Mouse (Mus musculus) C2C12 (cell line): ENCODE results near the gene Slc4a7.

ENCODE experiments used
- CEBPB ChIP-seq: IDR thresholded peaks from one replicate; pipeline ENCODE4 v1.6.1; 2011; ENCODE audit warnings: low read depth, mild to moderate bottlenecking, control low read depth, moderate library complexity
- CTCF ChIP-seq: IDR thresholded peaks from one replicate; pipeline ENCODE4 v1.5.1; 2011; ENCODE audit not compliant: control insufficient read depth, insufficient read depth, insufficient read length
- FOSL1 ChIP-seq: IDR thresholded peaks from one replicate; pipeline ENCODE4 v1.8.0; 2011; ENCODE audit warnings: mild to moderate bottlenecking, low read length; ENCODE audit not compliant: poor library complexity, insufficient read depth, severe bottlenecking
- MAX ChIP-seq: IDR thresholded peaks from one replicate; pipeline ENCODE4 v1.6.1; 2011; ENCODE audit warnings: mild to moderate bottlenecking, control low read depth
- USF1 ChIP-seq: IDR thresholded peaks from one replicate; pipeline ENCODE4 v1.6.1; 2011; ENCODE audit warnings: low read depth, mild to moderate bottlenecking, control low read depth, moderate library complexity

DNA sequence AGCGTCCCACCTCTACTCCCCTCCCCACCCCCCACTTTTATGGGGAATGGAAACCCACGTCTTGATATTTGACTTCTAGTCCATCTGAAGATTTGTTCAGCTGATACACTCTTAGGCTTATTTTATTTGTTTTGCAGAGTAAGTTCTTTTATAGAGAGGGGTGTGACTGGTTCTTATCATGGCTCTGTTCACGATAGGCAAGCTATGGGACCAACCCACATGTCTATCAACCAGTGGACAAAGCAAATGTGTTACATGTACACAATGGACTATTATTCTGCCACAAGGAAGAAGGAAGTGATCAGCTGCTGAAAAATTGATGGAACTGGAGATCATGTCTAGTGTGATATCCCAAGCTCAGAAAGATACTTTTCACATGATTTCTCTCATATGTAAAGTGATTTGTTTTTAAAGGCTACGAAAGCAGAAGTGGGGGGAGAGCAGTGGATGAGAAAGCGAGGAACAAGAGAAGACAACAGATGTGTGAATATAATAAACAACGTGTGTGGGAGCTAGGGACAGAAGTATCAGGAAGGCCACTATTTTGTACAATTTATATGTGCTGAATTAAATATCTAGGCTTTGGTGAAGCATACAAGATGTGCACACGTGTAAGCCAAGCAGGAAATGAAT lies 14.7 kb upstream of the Slc4a7 start:
- no peak for TF ChIP-seq USF1
- no peak for TF ChIP-seq MAX
- TF ChIP-seq CTCF: no peak
- TF ChIP-seq CEBPB: no peak
- no peak for TF ChIP-seq FOSL1
